Mouse (Mus musculus) liver, postnatal 0 days (tissue): ENCODE data around the gene Soga3. TPM values are rescaled to one million over a fixed set of nuclear protein-coding genes. Genes with fewer than 3 reads are reported as not detected.

Experiments used
- ATAC-seq: fragments of 200-750 bp; cut with Nextera tagmentation; 2 replicates; pipeline ENCODE4 v1.8.0; 2017; ENCODE audit warnings: mild to moderate bottlenecking, moderate library complexity
- DNase-seq: peaks from one replicate; pipeline ENCODE4 v3.0.0-alpha.2; 2016
- H3K27ac ChIP-seq: fragments of 300-500 bp; sonication (generic); 2 replicates; pipeline ENCODE4 v1.5.1; 2014; ENCODE audit warnings: antibody characterized with exemption, moderate library complexity, mild to moderate bottlenecking, low read depth
- H3K27me3 ChIP-seq: fragments of 300-500 bp; sonication (generic); 2 replicates; pipeline ENCODE4 v1.6.1; 2014; ENCODE audit warnings: low read length, control low read depth, mixed read lengths; ENCODE audit not compliant: insufficient read depth
- H3K36me3 ChIP-seq: fragments of 300-500 bp; sonication (generic); replicated peaks from 2 replicates; pipeline ENCODE4 v1.6.1; 2014; ENCODE audit warnings: mild to moderate bottlenecking, control low read depth, low read length, moderate library complexity, mixed read lengths; ENCODE audit not compliant: insufficient read depth
- H3K4me1 ChIP-seq: fragments of 300-500 bp; sonication (generic); 2 replicates; pipeline ENCODE4 v1.6.1; 2014; ENCODE audit warnings: antibody characterized with exemption, mild to moderate bottlenecking, control low read depth; ENCODE audit not compliant: insufficient read depth
- H3K4me2 ChIP-seq: fragments of 300-500 bp; sonication (generic); 2 replicates; pipeline ENCODE4 v1.6.1; 2014; ENCODE audit warnings: low read depth, mild to moderate bottlenecking, low read length, moderate library complexity, mixed read lengths
- H3K4me3 ChIP-seq: fragments of 300-500 bp; sonication (generic); 2 replicates; pipeline ENCODE4 v1.5.1; 2014; ENCODE audit warnings: low read depth, low read length
- H3K9ac ChIP-seq: fragments of 300-500 bp; sonication (generic); replicated peaks from 2 replicates; pipeline ENCODE4 v1.6.1; 2014; ENCODE audit warnings: mild to moderate bottlenecking, moderate library complexity
- H3K9me3 ChIP-seq: fragments of 300-500 bp; sonication (generic); 2 replicates; pipeline ENCODE4 v1.6.1; 2016; ENCODE audit warnings: mild to moderate bottlenecking, control low read depth, low read length, mixed read lengths
- CTCF ChIP-seq: sonication (generic); IDR thresholded peaks from 2 replicates; pipeline ENCODE4 v1.5.1; 2016; ENCODE audit warnings: antibody characterized with exemption, low read depth
- EP300 ChIP-seq: IDR thresholded peaks from 2 replicates; pipeline ENCODE4 v1.6.1; 2016; ENCODE audit warnings: antibody characterized with exemption, low read depth, mild to moderate bottlenecking
- WGBS: fragments of 180-500 bp; shearing (Covaris S2); extraction: QIAGEN DNeasy Blood & Tissue Kit; methylation state at CpG from one replicate; pipeline ENCODE4 v1.1.7; 2014; ENCODE audit not compliant: insufficient replicate concordance; 5-methylcytosine and 5-hydroxymethylcytosine counted together
- polyA plus RNA-seq: library from polyadenylated mRNA; unstranded; fragments of >200 nt; fragmentation: Nextera tagmentation; extraction: Ambion mirVana; gene quantifications from 2 replicates; pipeline ENCODE4 v1.2.1, GENCODE M21; 2015

Gene Soga3
- polyA plus RNA-seq, 1 experiment from 2014 or later, result not detected

DNA sequence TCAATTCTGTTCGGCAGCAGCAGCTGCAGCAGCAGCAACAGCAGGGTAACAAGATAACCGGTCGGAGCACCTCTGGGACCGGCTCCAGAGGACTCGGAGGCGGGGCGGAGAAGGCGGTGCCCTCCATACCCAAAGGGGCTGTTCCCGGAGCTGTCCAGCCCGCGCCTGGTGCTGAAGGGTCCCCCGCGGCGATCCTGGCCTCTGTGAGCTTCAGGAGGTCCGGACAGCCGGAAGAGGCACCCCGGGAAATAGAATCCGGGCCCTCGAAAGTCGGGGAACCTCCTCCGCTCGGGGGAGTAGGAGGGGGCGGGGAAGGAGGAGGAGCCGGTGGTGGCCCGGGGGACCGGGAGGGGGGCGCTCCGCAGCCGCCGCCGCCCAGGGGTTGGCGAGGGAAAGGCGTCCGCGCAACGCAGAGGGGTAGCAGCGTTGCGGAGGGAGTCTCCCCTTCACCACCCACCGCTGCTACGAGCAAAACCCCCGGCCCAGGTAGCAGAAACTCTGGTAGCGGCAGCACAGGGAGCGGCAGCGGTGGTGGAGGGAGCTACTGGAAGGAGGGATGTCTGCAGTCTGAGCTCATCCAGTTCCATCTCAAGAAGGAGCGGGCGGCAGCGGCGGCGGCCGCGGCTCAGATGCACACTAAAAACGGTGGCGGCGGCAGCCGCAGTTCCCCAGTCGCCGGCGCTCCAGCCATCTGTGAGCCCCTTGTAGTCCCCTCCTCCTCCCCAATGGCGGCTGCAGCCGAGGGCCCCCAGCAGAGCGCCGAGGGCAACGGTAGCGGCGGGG, 3.4 kb downstream of the Soga3 start:
- no peak for TF ChIP-seq EP300
- TF ChIP-seq CTCF, result no peak
- no peak overlapping the region for H3K27ac ChIP-seq
- peak overlapping the region; percentile 47 for H3K4me3 ChIP-seq
- peak overlapping the region; percentile 72 for H3K4me2 ChIP-seq
- peaks cover 10% of the 10 kb centered on the region for H3K4me1 ChIP-seq
- no peaks in the 10 kb centered on the region for H3K9me3 ChIP-seq
- H3K27me3 ChIP-seq, result peaks cover 49% of the 10 kb centered on the region
- ATAC-seq (peak; percentile 87), DNase-seq (peak; percentile 78)
- no peak overlapping the region for H3K9ac ChIP-seq
- no peaks in the 10 kb centered on the region for H3K36me3 ChIP-seq
- WGBS, result under 1% methylated on average over 59 of the region's 65 CpGs

DNA sequence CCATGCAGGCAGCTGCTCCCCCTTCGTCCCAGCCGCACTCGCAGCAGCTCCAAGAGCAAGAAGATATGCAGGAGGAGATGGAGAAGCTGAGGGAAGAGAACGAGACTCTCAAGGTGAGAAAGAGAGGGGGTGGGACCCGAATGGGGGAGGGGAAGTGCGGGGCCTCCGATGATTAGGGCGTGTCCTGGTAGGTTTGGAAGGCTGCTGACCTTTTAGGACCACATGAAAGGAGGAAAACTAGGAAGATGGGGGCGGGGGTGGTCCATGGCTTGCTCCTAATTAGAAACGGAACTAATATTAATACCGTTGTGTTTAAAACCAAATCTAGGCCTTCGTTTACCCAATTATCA, 4.0 kb downstream of the Soga3 start:
- peaks cover 10% of the 10 kb centered on the region for H3K4me1 ChIP-seq
- no peak overlapping the region for H3K9ac ChIP-seq
- WGBS, result 4% methylated on average over 12 of the region's 12 CpGs
- H3K9me3 ChIP-seq, result no peaks in the 10 kb centered on the region
- H3K4me3 ChIP-seq, result peak overlapping the region; percentile 47
- ATAC-seq, result no peak
- peak overlapping the region; percentile 72 for H3K4me2 ChIP-seq
- H3K27ac ChIP-seq, result no peak overlapping the region
- peak; percentile 11 for DNase-seq
- peaks cover 48% of the 10 kb centered on the region for H3K27me3 ChIP-seq
- no peaks in the 10 kb centered on the region for H3K36me3 ChIP-seq
- no peak for TF ChIP-seq EP300
- no peak for TF ChIP-seq CTCF

DNA sequence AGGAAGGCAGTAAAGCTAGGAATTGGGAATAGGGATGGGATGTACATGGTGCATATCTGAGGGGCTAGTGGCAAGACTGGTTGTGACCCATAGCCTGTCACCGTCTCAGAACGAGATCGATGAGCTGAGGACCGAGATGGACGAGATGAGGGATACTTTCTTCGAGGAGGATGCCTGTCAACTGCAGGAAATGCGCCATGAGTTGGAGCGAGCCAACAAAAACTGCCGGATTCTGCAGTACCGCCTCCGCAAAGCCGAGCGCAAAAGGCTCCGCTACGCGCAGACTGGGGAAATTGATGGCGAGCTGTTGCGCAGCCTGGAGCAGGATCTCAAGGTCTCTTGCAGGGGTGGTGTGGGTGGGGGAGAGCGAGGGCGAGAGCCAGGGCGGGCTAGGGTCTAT, 4.4 kb downstream of the Soga3 start:
- H3K4me2 ChIP-seq, result no peak overlapping the region
- no peak overlapping the region for H3K27ac ChIP-seq
- no peak overlapping the region for H3K9ac ChIP-seq
- TF ChIP-seq EP300, result no peak
- no peak for TF ChIP-seq CTCF
- peaks cover 46% of the 10 kb centered on the region for H3K27me3 ChIP-seq
- ATAC-seq (no peak), DNase-seq (no peak)
- H3K36me3 ChIP-seq, result no peaks in the 10 kb centered on the region
- no peaks in the 10 kb centered on the region for H3K9me3 ChIP-seq
- WGBS, result 5% methylated on average over 21 of the region's 21 CpGs
- no peak overlapping the region for H3K4me3 ChIP-seq
- H3K4me1 ChIP-seq, result peaks cover 10% of the 10 kb centered on the region

DNA sequence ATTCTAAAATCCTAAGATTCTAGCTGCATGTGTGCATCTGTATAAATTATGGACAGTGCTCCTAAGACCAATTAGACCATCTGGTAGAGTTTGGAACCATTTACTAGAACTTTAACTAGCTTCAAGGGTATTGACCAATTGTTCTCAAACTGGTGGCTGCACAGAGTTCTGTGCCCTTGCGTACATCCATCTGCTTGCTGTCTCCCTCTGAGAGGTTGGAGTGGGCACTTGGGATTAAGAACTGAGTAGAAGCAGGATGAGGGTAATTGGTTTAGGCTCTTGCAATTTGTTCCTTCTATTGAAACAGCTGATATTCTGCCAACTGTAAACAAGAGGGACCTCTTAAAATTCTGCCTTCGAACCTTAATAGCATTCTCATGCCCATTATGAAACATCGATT, 11.7 kb downstream of the Soga3 start:
- Histone ChIP-seq H3K9ac (no peak overlapping the region), H3K27me3 (no peaks in the 10 kb centered on the region), H3K36me3 (no peaks in the 10 kb centered on the region), H3K9me3 (no peaks in the 10 kb centered on the region), H3K4me2 (no peak overlapping the region), H3K27ac (no peak overlapping the region), H3K4me3 (no peak overlapping the region), H3K4me1 (no peaks in the 10 kb centered on the region)
- TF ChIP-seq CTCF, result no peak
- no peak for TF ChIP-seq EP300
- 81% methylated on average over 3 of the region's 3 CpGs for WGBS
- DNase-seq (no peak), ATAC-seq (no peak)

DNA sequence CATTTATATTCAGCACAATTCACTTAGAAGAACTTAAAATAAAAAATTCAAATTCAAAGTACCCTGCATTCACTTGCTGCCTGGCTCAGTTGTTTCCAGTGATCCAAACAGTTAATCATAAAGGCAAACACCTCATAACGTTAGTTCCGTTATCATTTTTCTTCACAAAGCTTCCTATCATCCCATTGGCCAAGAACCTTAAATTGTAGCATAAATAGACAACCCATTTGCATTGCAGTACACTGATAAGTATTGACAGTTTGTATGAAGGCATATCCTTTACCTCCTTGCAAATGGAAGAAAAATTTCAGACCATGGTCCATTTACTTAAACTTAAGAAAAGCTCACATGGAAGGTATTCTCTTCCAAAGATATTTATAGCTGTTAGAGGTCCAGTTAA, 18.0 kb downstream of the Soga3 start:
- Histone ChIP-seq H3K9me3 (no peaks in the 10 kb centered on the region), H3K4me1 (no peaks in the 10 kb centered on the region), H3K27ac (no peak overlapping the region), H3K27me3 (no peaks in the 10 kb centered on the region), H3K4me2 (no peak overlapping the region), H3K4me3 (no peak overlapping the region), H3K36me3 (no peaks in the 10 kb centered on the region), H3K9ac (no peak overlapping the region)
- no peak for ATAC-seq
- 65% methylated on average over 2 of the region's 2 CpGs for WGBS
- TF ChIP-seq CTCF, result no peak
- no peak for TF ChIP-seq EP300
- no peak for DNase-seq

DNA sequence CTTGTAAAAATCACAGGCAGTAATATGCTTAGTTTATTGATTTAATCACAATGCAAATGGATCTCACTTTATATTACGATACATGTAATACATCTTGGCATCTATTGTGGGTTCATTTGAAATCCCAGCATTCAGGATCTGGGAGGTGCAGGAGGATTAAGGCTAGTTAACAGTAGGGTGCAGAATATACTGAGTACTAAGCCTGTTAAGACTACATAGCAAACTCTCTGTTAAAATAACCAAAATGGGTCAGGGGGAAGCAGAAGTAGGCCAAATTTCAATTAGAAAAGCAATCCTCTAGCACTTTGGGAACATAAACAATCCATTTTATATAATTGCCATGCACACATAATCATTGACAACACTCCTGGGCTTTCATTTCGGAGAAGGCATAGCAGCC, 30.1 kb downstream of the Soga3 start:
- TF ChIP-seq EP300 (no peak), CTCF (no peak)
- no peak overlapping the region for H3K27ac ChIP-seq
- DNase-seq (no peak), ATAC-seq (no peak)
- no peaks in the 10 kb centered on the region for H3K4me1 ChIP-seq
- no peaks in the 10 kb centered on the region for H3K27me3 ChIP-seq
- H3K4me2 ChIP-seq, result no peak overlapping the region
- H3K4me3 ChIP-seq, result no peak overlapping the region
- H3K9me3 ChIP-seq, result no peaks in the 10 kb centered on the region
- WGBS, result 55% methylated on average over 2 of the region's 2 CpGs
- H3K36me3 ChIP-seq, result no peaks in the 10 kb centered on the region
- no peak overlapping the region for H3K9ac ChIP-seq
